Mouse (Mus musculus): ENCODE results near the gene Cd248. TPM values are rescaled to one million over a fixed set of nuclear protein-coding genes. Genes with fewer than 3 reads are reported as not detected.

Gene Cd248
- total RNA-seq, 2 experiments from 2014 or later, result 3.2 to 3.9 TPM

DNA sequence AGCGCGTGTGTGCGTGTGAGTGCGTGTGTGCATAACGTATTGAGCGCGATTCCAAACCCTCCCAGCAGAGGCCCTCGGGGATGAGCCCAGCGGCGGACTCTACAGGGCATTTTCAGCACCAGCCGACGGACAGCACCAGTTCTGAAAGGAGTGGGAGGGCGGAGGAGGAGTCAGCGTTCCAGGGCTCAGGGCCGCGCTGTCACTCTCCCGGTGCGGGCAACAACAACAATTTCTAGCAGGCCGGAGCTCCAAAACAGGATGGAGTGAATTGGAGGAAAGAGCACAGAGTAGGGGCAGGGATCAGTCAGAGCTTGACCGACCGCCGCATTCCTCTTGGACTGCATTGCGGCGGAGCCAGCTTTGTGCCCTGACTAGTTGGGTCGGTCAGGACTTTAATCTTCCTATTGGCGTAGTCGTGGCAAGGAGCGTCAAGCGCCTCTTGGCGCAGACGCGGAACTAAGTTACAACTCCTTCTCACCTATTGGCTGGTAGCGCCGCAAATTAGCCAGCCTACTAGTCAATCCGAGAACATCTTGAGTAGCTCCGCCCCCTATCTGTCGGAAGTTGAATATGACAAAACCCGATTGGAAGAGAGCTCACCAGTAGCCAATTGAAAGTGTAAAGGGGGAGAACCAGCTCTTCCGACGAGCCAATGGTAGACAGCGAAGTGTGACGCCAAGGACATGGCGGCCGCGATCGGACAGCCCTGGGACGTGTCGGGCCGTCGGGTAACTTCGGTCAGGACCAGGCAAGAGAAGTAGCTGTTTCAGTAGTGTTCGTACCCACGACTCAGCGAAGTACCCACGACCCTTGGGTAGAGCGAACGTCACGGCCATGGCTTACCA is 20.2 kb downstream of the Cd248 start, which contains the start of gene Yif1a:
Gene Yif1a (plus strand): TSS at position 655 of the 845 bp plus-strand sequence.
- DNase-seq (ENCODE audit: low spot score in 2 of 2), result peak; percentile 90 to 98
- TF ChIP-seq CTCF (conservative IDR thresholded peaks at IDR 0.05), result peak; percentile 65
- Histone ChIP-seq H3K27ac (peak within 1 kb of the TSS; percentile 91), H3K4me3 (peak within 1 kb of the TSS; percentile 93)

DNA sequence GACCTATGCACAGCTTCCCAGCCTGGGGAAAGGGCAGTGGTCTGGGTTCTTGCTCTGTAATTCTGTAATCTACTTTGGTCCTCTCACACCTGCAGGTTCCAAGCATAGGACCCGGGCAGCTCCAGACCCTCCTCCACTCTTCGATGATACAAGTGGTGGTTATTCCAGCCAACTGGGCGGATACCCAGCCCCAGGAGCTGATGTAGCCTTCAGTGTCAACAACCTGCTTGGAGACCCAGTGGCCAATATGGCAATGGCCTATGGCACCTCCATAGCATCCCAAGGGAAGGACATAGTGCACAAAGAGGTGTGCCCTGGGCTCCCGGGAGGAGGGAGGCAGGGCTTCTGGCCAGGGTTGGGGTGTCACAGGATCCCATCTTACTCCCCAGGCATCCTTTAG is 21.4 kb downstream of the Cd248 start:
- no peak overlapping the region; the same call in 1 of the 2 replicates for H3K4me3 ChIP-seq
- TF ChIP-seq CTCF (conservative IDR thresholded peaks at IDR 0.05), result no peak
- H3K27ac ChIP-seq, result no peak overlapping the region
- no peak for DNase-seq (ENCODE audit: low spot score in 2 of 2)

DNA sequence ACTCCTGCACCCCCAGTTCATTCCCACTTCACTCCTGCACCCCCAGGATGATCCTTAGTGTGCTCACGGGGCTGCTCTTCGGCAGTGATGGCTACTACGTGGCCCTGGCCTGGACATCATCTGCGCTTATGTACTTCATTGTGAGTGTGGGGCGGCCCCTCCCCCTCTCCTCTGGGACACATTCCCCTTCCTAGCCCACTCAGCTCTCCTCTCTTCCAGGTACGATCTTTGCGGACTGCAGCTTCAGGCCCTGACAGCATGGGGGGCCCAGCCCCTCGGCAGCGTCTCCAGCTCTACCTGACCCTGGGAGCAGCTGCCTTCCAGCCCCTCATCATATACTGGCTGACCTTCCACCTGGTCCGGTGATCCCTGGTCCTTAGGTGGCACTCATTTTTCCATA is 24.2 kb downstream of the Cd248 start:
- H3K4me3 ChIP-seq, result no peak overlapping the region
- H3K27ac ChIP-seq, result peak overlapping the region; percentile 97; the same call in 1 of the 2 replicates
- TF ChIP-seq CTCF (conservative IDR thresholded peaks at IDR 0.05), result no peak
- DNase-seq (ENCODE audit: low spot score in 2 of 2), result no peak

DNA sequence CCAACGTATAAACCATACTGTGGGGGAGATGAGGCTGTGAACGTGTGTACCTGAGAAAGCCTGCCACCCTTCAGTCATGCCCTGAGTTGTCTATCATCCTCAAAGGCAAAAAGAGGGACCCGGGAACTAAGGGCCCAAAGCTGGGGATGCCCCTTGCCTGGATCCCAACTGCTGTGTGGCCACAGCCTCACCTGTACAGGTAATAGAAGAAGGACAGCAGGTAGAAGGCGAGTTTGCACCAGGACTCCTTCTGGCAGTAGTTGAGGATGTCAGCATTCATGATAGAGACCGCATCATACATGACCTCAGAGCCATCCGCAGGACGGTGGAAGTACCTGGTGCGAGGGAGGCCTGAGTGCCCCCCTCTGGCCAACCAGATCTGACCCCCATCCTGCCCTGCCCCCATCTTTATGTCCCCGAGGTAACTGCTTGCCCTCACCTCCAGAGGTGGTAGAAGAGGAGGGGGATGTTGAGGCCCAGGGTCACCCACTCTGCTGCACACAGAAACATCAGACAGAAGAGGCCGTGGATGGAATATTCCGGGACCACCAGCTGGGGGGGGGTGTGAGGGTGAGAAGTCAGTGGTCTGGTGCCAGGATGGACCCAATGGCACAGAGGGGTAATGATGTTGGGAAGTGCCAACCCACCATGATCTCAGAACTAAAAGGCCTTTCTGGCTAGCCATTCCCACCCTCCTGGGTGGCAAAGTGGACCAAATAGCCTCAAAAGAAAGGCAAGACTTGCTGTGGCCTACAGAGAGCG is 25.8 kb downstream of the Cd248 start:
- no peak for TF ChIP-seq CTCF (conservative IDR thresholded peaks at IDR 0.05)
- Histone ChIP-seq H3K4me3 (peak overlapping the region; percentile 71), H3K27ac (peak overlapping the region; percentile 97)
- DNase-seq (ENCODE audit: low spot score in 2 of 2), result no peak

DNA sequence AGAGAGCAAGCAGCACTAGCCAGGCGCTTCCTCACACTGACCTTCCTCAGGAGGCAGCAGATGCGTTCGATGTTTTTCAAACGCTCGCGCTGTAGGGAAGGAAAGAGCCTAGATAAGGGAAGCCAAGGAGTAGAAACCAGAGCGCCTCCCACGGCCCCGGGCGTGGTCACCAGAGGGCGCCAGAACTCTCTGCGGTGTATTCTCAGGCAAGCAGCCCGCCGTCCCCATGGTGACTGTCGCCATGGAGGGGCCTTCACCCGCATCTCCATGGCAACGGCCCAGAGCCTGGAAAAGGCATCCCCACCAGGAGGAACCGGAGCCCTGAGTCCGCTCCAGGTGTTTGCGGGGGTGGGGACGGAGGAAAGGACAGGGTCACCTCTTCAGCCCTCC is 26.4 kb downstream of the Cd248 start:
- DNase-seq (ENCODE audit: low spot score in 2 of 2), result peak; percentile 98 to 100
- peak overlapping the region; percentile 97 for H3K27ac ChIP-seq
- TF ChIP-seq CTCF (conservative IDR thresholded peaks at IDR 0.05), result peak; percentile 96
- H3K4me3 ChIP-seq, result peak overlapping the region; percentile 71

DNA sequence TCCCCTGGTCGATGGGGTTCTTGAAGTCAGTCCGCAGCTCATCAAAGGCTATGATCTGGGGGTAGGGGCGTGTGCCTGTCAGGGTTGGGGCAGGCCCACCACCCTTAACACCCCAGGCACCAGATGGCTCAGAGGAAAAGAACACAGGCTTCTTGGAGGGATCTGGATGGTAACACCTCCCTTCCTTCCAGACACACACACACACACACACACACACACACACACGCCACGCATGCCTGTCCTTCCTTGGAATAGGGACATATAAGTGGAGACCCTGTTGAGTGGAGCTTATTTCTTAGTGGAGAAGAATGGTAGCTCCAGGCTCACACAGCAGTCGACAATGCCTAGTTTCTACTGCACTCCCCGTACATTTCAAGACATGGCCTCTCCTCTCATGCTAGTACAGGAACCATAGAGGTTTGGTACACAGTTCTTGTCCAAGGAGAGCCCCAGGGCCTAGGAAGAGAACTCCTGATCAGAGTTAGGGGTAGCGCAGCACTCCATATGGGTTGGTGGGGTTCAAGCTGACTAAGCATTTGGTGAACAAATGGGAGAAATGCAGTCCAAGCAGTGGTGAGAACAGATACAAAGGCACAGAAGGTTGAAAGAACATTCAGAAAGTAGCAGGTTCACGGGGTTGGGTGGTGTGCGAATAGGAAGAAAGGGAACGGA is 27.0 kb downstream of the Cd248 start:
- H3K27ac ChIP-seq, result peak overlapping the region; percentile 97
- no peak for TF ChIP-seq CTCF (conservative IDR thresholded peaks at IDR 0.05)
- DNase-seq (ENCODE audit: low spot score in 2 of 2), result no peak
- H3K4me3 ChIP-seq, result peak overlapping the region; percentile 71

DNA sequence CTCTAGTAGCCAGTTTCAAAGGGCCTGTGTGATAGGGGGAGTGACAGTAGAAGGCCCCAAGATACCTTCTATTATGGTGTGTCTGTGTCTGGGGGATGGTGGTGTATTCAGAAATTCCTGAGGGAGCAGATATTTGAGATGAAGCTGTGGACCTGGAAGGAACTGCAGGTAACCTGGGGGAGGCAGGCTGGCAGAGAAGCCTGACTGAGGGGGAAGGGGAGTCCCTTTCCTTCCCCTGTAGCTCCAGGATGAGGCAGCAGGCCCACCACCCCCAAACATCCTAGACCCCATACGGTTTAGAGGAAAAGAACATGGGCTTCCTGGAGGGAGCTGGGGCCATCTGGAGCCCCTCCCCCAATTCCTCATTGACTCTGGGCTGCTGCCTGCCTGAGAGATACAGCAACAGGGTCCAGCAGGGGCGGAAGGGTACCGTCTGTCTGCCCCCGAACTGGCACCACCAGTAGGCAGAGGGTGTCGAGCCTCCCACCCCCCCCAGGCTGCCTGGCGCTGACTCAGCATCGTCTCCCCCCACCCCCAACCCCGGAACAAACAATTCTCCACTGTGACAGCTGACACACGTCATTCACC is 28.1 kb downstream of the Cd248 start:
- H3K4me3 ChIP-seq, result peak overlapping the region; percentile 71

DNA sequence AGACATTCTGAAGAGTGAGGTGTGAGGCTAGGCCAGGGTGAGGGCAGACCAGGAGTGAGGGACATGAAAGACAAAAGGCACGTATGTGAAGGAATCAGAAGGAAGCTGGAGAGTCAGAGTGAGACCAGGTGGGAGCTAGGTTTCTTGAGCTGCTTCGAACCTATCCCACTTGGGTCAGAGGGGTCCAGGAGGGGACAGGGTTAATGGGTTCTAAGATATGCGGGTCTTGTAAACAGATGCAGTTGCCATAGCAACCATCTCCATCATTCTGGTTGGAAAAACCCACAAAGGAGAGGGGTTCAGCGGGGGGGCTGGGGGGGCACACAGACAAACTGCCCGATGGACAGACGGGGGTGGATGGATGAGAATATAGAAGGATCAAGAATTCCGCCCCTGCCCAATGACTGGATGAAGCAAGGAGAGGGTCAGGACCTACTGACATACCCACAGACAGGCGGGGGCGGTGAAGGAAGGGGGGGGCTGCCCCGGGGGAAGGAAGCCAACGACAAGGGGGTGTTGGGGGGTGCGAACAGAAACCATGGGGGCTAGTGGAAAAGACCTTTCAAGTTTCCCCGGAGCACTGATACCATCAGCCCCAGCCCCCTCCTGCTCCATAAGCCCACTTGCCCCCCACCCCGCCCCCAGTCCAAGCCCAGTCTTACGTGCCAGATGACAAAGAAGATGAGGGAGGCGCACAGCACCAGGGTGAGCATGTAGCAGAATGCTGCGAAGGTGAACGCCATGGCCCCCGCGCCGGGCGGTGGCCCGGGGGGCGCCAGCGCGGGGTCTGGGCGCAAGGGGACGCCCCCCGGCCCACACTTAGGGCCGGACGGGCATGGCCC is 29.9 kb downstream of the Cd248 start:
- Histone ChIP-seq H3K27ac (peak overlapping the region; percentile 97), H3K4me3 (peak overlapping the region; percentile 71)
- DNase-seq (ENCODE audit: low spot score in 2 of 2), result no peak
- no peak for TF ChIP-seq CTCF (conservative IDR thresholded peaks at IDR 0.05)

More for the DNA sequence above, 28.1 kb downstream of the Cd248 start:
- peak; percentile 73 to 77 for DNase-seq (ENCODE audit: low spot score in 2 of 2)
- H3K27ac ChIP-seq, result peak overlapping the region; percentile 97
- 0 out of 2 replicates have a peak, but pooled peaks have one; percentile 4 for TF ChIP-seq CTCF (conservative IDR thresholded peaks at IDR 0.05)

DNA sequence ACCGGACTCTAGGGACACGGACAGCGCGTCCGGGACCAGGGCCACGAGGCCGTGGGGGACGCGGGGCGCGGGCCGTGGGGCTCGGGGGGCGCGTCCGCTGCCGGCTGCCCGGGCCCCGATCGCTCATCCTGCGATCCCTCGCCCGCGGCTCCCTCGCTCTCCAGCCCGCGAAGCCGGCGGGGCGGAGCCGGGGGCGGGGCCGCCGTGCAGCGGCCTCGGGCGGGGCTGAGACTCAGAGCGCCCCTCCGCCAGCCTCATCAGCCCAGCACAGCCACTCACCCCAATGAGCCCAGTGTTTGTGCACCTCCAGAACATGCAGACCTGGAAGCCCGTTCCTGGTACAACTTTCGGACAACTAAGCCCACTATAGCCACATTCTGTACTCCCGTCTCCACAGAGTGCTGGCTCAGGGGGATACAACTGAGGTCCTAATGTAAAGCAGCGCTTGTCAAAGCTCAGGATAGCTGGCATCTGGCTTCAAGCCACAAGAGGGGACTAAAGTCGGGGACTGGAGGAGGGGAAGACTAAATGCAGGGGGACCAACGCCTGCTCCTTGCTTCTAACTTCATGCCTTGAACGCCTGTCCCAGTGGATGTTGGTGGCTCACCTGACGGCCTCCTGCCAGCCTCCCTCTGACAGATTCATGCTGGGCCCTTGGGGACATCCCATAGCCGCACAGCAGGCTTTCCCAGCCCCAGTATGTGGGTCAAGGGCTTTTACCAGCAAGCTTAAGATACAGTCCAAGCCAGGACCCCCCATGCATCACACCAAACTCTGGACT is 30.7 kb downstream of the Cd248 start, which contains the start of gene Cnih2:
Gene Cnih2 (minus strand): TSS at position 159 of the 781 bp plus-strand sequence.
- peak within 1 kb of the TSS; percentile 97 for H3K27ac ChIP-seq
- peak in 1 of 2 experiments; percentile 78 for DNase-seq (ENCODE audit: low spot score in 2 of 2)
- TF ChIP-seq CTCF (conservative IDR thresholded peaks at IDR 0.05), result no peak
- H3K4me3 ChIP-seq, result peak within 1 kb of the TSS; percentile 71

DNA sequence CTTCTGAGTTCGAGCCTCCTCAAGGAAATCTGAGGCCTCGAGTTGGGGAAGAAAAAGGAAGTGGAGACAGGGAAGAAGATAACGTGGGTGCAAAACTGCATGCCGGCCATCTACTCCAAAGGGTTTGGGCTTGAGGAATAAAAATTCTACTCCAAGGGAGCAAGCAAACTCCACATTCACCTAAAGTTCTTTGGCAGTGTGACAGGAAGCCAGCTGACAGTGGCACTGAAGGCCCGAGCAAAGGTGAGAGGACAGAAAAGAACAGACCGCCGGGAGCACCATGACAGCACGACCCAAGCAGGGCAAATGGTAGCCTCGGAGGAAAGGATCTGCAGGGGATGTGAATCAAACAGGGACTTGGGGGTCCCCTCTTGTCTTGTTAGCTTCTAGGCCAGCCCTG is 38.2 kb downstream of the Cd248 start:
- peak overlapping the region; percentile 100 for H3K27ac ChIP-seq
- TF ChIP-seq CTCF (conservative IDR thresholded peaks at IDR 0.05), result no peak
- peak overlapping the region; percentile 91 for H3K4me3 ChIP-seq
- no peak for DNase-seq (ENCODE audit: low spot score in 2 of 2)

DNA sequence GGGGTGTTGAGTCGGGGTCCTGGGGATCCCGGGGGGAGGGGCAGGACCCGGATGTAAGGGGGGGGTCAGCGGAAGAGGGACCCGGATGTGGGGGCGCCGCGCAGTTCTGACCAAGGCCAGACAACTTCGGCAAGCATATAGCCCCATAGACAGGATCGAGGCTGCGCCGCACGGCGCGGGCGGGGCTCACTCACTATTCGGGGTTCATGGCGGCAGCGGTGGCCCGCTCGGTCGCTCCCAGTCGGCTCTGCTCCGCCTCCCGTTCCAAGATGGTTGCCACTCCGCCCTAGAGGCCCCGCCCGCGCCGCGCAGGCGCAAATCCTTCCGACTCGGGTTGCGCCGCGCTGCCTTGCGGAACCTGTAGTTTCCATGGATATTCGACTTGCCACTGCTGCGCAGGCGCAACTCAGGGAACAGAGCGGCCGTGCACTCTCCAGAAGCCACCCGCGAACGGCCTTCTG is 38.9 kb downstream of the Cd248 start, which contains the start of gene Rab1b:
Gene Rab1b (minus strand): TSS at position 342 of the 461 bp plus-strand sequence.
- Histone ChIP-seq H3K4me3 (peak within 1 kb of the TSS; percentile 91), H3K27ac (peak within 1 kb of the TSS; percentile 100)
- DNase-seq (ENCODE audit: low spot score in 2 of 2), result peak; percentile 98
- TF ChIP-seq CTCF (conservative IDR thresholded peaks at IDR 0.05), result no peak

All from layer of hippocampus, adult 2 months (tissue).